Mouse (Mus musculus) T-helper 17 cell (primary cell): Measurements from ENCODE around the gene Psen1.

Experiments used
- in situ Hi-C, 2 experiments: fragments of 300-600 bp; cut with MboI, MseI; formaldehyde crosslinking; loops; 1 replicate in 1 of 2; 2 replicates in 1 of 2; pipeline ENCODE4 v1.15.1; 2025; ENCODE audit warnings: high pct_unique_total_duplicates in 2 of 2

The Psen1 gene

DNA sequence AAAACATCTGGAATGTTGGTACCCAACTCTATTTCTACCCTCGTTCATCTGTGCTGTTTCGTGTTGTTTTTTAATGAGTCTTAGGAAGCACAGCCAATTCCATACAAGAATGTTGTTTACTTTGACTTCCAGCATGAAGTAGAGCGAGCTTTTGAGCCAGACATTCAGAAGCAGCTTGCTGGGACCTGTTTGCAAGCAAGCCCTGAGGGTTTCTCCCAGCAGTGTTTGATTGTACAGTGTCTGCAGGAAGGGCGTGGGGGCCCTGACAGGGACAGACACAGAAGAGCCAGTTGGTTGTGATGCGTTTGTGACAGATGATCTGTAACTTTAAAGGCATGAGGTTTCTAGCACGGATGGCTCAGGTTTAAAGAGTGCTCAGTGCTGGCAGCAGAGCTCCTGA, 33.3 kb downstream of the Psen1 start:
- in situ Hi-C loops = no loop called here

DNA sequence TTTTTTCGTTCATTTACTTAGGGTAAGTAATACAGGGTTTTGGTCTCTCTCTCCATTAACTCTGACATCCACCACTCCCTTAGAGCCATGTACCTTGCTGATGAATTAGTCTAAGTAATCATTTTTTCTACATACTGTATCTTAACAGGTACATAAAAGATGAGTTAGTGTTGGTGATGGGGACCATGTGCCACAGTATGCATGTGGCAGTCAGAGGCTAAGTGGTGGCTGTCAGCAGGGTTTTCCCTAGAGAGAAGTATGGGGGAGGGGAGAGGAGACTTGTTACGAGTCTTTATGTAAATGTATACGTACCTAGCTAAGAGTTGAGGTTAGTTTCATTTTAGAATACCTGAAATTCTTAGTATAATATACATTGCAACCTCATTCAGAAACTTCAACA, 35.1 kb downstream of the Psen1 start:
- in situ Hi-C loops = no loop called here

DNA sequence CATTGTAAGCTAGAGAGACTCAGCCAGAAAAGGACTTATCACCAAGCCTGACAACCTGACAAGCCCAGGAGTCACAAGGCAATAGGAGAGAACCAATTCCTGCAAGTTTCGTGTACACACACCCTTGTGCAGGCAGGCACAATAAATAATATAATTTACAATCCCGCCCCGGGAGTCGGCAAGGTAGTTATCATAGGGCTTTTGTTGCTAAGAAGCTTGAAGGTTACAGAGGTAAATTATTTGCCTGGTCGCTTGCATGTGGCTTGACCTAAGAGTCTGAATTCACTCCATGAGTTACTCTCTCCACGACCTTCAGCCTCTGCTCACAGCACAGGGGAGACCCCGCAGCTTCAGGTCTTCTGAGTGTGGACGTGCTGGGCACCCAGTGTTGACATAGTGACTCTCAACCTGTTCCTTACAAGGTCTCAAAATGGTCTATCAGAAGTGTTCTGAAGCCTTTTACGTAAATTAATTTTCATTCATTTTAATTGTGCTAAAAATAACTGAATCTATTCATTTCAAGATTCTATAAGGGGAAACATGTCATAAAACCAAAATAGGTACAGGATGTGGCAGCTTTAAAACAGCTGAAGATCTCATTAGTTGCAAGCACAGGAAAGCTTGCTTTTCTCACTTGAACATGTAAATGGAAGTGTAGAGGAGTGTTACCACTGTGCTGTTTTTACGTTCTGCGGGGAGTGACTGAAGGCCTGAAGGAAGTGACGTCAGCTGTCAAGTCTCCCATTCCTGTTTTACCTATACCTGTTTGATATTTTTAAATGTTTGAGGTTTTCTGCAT, 38.8 kb downstream of the Psen1 start:
- in situ Hi-C loops = no loop called here

DNA sequence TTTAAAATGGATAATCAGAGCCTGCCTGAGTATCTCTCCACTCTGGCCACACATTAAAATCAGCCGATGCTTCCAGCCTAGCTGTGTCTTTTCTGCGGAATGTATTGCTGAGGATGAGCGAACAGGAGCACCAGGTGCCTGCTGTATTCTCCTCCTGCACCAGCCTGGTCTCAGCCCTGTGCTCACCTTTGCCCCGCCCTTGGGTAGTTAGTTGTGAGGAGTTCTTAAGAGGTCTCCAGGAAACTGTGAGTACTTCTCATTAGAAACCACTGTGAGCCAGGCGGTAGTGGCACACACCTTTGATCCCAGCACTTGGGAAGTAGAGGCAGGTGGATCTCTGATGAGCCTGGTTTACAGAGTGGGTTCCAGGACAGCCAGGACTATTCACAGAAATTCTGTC, 44.3 kb downstream of the Psen1 start:
- in situ Hi-C loops = no loop called here

DNA sequence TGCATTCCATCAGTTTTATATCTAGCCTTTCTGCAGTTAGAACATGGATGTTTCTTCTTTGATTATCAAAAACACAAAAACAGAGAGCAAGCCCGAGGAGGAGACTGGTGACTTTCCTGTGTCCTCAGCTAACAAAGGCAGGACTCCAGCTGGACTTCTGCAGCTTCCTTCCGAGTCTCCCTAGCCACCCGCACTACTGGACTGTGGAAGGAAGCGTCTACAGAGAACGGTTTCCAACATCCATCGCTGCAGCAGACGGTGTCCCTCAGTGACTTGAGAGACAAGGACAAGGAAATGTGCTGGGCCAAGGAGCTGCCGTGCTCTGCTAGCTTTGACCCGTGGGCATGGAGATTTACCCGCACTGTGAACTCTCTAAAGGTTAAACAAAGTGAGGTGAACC, 46.1 kb downstream of the Psen1 start:
- in situ Hi-C loops = no loop called here

DNA sequence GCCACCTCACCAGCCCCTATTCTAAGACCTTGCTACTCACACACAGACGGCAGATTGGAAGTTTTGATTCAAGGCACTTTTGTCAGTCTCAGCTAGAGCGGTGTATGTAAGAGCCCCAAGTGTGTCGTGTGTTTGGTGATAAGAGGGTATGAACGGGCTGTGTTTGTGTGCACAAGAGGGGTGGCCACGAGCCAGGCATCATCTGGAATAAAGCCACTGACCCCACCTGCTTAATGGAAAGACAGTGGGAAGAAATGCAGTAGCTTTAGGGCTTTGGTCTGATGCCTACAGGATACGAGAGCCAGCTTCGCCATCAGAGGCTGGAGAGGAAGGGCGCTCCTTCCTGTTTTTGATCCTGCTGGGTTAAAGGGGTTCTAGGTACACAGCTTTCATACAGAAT, 48.3 kb downstream of the Psen1 start:
- in situ Hi-C loops = no loop called here

DNA sequence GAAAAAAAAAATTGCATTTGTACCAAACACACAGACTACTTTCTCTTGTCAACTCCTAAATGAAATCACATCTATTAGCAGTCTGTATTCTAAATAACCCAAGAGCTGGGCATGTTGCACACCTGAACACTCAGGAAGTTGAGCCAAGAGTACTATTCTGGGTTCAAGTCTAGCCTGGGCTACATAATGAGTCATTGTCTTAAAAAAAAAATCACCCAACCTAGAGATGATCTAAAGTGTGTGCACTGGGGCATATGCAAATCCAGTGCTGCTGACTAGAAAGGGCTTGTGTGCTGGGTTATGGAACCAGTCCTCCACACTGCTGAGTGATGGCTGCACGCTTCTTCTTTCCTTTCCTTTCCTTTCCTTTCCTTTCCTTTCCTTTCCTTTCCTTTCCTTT, 50.7 kb downstream of the Psen1 start:
- in situ Hi-C loops = no loop called here

DNA sequence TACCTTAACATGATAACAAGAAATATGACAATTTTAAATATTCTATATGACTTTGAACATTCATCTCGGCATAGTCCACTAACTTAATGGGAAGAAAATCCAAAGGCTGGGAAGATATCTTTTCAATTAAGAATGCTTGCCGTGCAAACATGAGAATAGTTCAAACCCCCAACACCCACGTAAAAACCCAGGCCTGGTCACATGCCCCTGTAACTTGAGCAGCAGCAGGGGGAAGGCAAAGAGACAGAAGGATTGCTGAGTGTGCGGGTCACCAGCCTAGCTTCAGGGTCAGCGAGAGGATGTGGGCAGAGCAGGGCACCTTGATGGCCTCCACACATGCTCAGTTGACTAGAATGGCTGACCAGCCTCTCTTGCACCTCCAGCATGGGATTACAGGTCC, 53.8 kb downstream of the Psen1 start:
- in situ Hi-C loops = no loop called here

DNA sequence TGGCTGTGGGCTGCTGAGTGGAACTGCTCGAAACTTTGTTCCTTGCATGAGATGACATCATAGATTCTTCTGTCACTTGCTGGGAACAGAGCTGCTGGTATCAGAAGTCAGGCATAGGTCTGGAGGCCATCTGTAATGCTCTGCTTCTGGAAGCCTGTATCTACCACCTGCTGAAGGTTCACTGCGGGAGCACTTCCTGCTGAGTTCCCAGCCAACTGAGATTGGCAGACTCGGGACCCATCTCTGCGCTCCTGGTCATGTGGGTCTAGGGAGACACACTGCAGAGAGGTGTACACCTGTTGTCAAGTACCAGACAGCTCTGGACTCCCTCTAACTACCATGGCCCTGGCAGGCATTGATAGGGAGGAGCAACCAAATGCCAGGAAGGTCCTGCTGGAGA, 54.9 kb downstream of the Psen1 start:
- in situ Hi-C loops = no loop called here

DNA sequence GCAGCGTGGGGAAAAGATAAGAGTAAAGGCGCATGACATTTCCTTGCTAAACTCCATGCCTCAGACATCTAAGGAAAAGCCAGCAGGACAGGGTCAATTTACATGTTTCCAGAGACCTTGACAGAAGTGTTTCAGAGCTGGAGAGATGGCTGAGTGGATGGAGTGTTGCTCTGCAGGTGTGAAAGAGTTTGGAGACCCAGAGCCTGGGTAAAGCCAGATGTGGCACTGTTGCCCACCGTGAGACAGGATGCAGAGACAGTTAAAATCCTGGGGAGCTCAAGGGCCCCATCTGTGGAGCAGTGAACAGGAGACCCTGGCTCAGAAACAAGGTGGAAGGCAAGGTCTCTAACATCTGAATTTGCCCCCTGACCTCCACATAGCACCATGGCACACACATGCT, 55.8 kb downstream of the Psen1 start:
- in situ Hi-C loops = no loop called here

DNA sequence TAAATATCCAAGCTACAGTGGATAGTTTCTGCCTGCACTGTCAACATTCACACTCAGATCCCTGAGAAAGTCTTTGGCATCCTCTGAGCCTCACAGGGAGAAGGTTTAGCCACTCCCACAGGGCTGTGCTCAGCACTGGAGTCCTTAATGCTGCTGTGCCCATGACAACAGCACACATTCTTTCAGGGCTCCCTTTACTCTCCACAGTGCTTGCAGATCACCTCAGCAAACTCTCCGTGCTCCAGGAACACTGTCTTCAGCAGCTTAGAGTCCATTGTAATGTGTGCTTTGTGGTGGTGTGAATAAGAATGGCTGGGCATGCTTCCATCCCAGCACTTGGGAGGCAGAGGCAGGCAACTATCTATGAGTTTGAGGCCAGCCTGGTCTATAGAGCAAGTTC, 61.2 kb downstream of the Psen1 start:
- in situ Hi-C loops = no loop called here

DNA sequence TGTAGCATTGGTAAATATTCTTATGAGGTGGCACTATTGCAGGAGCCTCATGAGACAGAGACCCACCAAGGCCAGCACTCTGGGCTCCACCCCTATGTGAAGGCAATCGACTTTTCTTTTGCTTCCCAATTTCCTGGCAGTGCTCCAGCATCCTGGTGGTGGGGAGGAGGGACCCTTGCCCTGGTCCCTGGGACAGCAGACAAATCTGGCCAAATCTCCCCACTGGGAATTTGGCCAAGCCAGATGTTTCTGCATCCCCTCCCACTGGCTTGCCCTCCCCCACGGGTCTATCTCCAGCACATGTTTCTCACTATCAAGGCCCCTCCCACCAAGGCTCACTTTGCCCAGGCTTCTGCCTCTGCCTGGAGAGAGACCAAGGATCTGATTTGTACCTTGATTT, 64.5 kb downstream of the Psen1 start:
- in situ Hi-C loops = loop anchor here in 1 of 2 experiments (25.0 kb wide), 1 partner anchor 640 kb away; no protein-coding TSS in a partner anchor

DNA sequence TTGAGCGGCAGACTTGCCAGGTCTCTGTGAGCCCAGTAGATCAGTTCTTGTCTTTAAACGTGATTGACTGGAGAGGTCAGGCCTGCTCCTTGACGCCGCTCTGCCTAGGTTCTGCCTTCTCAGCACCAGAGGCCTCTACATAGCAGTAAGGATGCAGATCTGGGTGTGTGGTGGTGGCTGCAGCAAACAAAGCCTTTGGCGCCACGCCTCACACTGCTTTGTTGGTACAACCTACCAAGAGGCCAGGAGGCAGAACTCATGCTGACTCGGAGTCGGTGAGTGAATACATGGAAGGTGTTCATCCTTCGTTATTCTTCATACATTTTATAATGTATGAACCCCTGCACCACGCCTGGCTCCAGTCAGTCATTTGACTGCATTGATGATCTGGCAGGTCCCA, 70.8 kb downstream of the Psen1 start:
- in situ Hi-C loops = loop anchor here in 1 of 2 experiments (25.0 kb wide), 1 partner anchor 646 kb away; no protein-coding TSS in a partner anchor

DNA sequence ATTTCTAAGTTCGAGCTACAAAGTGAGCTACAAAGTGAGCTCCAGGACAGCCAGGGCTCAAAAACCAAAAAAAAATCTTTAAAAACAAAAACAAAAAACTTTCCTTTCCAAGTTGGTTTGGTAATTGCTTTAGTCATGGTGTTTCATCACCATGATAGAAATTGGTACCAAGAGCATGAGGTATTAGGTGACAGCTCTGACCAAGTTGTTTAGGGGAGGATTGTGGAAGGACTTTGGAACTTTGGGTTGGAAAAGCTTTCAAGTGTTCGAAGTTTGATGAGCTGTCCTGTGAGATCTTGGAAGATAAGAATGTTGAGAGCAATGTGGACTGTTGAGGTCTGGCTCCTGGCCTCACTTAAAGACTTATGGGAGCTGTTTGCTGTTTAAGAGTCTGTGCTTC, 72.2 kb downstream of the Psen1 start:
- in situ Hi-C loops = loop anchor here in 1 of 2 experiments (25.0 kb wide), 1 partner anchor 648 kb away; no protein-coding TSS in a partner anchor

DNA sequence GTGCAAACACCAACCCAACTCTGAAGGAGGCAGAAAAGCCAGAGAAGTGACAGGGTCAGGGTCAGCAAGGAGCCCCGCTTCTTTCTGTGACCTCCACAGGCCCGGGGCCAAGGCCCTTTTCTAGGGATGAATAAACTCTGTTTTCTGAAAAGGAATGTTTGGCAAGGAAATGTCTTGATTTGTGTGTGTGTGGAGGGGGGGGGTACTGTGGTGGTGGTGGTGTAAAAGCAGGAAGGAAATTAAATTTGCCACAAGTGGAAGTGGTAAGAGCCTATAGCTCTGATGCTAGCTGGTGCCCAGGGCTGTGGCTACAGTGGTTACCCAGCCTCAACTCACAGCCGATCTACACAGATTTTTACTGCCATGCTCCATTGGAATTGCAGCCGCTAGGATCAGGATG, 74.8 kb downstream of the Psen1 start:
- in situ Hi-C loops = loop anchor here in 1 of 2 experiments (25.0 kb wide), 1 partner anchor 650 kb away; no protein-coding TSS in a partner anchor

DNA sequence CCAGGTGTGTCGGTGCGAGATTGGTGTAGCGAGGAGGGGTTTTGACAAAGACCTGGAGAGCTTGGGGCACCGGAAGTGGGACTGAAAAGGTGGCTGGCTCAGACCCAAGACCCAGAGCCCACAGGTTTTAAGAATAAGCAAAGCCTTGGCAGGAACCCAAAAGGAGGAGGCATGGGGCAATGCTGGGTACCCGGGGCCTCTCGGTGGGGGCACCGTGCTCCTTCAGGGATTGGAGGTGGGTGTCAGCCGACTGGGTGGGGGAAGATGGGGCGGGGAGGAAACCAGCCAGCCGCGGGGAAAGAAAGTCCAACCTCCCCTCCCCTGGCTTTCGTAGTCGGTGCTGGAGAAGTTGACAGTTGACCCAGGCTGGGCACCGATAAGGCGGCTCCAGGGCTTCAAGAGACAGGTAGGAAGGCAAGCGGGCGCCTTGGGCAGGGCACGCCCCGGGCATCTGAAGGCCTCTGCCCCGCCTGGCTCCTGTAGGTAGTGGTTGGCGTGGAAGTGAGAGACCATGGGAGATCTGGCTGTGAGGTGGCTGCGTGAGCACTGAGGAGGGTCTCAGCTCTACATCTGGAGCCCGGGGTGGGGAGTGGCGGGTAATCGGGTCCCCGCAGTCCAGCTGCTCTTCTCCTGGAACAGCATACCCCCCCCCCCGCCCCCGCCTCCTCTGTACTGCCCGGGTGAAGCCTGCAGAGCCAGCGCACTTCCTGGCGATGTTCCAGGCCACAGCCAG, 75.5 kb downstream of the Psen1 start, which contains the start of gene Papln:
Papln (plus strand) TSS at position 324 of the 733 bp plus-strand sequence.
- in situ Hi-C loops = loop anchor here in 1 of 2 experiments (25.0 kb wide), 1 partner anchor 651 kb away; no protein-coding TSS in a partner anchor

DNA sequence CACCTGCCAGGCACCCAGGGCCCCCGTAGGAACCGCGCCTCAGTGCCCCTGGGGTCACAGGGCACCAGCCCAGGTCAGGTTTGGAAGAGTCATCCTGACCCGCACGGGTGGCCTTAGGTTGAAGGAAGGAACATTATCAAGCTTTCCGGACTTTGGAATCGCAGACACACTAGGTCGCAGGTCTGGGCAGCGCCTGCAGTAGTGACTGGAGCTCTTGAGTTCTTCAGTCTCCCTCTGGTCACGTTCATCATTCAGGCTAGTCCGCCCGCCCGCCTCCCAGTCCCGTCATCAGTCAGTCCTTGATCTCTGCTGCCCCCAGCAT, 76.1 kb downstream of the Psen1 start:
- in situ Hi-C loops = loop anchor here in 1 of 2 experiments (25.0 kb wide), 1 partner anchor 652 kb away; no protein-coding TSS in a partner anchor

DNA sequence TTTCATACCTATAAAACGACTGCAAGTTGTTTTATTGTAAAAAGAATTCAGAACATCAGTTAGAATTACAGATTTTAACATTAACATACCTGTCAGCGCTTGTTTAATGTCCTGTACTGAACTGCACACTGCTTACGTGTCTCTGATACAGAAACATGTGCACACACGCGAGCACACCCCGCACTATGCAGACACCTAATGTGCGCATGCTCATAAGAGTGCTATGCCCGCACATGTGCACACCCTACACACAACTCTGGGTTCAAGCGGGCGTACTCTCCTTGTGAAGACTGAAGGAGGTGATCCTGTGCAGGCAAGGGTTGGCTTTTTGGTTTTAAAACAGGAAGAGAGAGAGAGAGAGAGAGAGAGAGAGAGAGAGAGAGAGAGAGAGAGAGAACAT, 76.6 kb downstream of the Psen1 start:
- in situ Hi-C loops = loop anchor here in 1 of 2 experiments (25.0 kb wide), 1 partner anchor 652 kb away; no protein-coding TSS in a partner anchor

DNA sequence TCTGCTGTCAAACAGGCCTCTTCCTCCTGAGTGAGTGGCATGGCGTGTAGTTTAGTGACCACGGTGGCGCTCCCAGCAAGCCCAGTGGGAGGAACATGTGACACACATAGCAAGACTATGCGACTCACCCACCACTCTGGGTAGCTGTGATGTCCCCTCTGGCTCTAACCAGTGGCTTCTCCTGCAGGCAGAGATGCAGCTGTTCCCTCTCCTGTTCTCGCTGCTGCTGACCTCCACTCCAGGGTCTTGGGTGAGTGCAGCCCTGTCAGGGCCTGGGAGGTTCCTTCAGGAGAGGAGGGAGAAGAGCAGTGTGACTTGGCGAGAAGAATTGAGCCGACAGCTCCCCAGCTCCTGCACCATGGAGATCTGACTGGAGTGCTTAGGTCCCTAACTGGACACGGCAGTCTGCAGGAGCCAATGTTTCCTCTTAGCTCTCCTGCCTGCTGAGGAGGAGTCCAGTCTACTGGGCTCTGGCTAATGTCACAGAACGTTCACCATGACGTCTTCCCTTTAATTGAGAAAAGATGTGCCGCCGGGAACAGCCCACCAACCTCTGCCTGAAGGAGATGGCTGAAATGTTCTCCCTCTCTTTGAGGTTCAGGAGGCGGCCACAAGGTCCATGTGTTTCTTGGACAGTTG, 78.1 kb downstream of the Psen1 start:
- in situ Hi-C loops = loop anchor here in 1 of 2 experiments (25.0 kb wide), 1 partner anchor 654 kb away; no protein-coding TSS in a partner anchor

DNA sequence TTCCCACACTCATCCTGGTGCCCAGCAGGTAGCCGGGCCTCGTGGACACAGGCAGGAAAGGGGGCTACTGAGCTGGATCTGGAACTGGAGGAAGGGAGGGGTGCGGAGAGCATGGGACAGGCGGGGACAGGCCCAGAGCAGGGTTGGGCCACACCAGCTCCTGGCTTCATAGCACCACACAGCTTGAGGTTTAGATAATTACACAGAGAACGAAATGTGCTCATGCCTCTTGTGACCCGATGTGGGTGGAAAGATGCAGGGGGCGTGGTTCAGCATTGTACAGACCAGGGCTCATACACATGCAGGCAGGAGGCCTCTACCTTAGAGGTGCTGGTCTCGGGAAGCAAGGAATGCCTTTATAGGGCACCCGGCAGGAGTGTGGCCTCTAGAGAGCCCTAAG, 79.9 kb downstream of the Psen1 start:
- in situ Hi-C loops = loop anchor here in 1 of 2 experiments (25.0 kb wide), 1 partner anchor 656 kb away; no protein-coding TSS in a partner anchor

DNA sequence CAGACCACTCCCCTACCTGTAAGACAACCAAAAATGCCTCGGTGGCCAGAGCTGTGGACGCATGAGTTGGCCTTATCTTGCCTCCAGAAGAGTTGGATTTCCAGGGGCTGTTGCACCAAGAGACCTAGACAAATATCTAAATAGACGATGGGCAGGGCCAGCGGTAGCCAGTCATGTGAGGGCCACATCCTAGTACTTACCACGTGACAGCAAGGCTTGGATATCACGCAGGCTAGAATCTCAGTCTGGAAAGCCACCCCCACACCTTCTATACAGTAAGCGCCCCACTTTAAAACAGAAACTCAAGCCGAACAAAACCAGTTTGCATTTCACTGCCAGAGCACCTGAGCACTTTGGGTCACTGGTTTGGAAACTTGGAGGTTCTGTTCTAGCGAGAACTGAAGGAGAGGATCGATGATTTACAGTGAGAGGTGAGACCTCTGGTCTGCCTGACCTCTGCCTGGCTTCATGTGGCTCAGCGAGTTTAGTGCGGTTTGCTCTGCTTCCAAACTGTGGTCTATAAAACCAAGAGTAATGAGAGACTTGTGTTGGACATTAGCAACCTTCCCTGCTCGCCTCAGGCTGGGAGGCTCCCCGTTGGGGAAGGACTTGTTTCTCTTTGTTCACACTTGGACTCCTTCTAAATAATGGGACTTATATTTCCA, 80.4 kb downstream of the Psen1 start:
- in situ Hi-C loops = loop anchor here in 1 of 2 experiments (25.0 kb wide), 1 partner anchor 656 kb away; no protein-coding TSS in a partner anchor
